Mouse (Mus musculus): ENCODE results near the gene Nfkb1.

GRCm38 (mm10) chr3:135597014-135597413 is 94.3 kb downstream of the Nfkb1 start:
- TF ChIP-seq MAX (IDR thresholded peaks at IDR 0.05), result no peak
- no peak for TF ChIP-seq CTCF (IDR thresholded peaks at IDR 0.05; ENCODE audit: control insufficient read depth, insufficient read depth, insufficient read length)
- TF ChIP-seq CEBPB (IDR thresholded peaks at IDR 0.05; ENCODE audit: low read depth), result no peak
- no peak for TF ChIP-seq MYOD1 (IDR thresholded peaks at IDR 0.05; ENCODE audit: control insufficient read depth, insufficient read length, low read depth)
- TF ChIP-seq MYOG (IDR thresholded peaks at IDR 0.05; ENCODE audit: control insufficient read depth, extremely low read depth, insufficient read length), result no peak
- no peak for TF ChIP-seq USF1 (IDR thresholded peaks at IDR 0.05; ENCODE audit: low read depth)
- TF ChIP-seq FOSL1 (IDR thresholded peaks at IDR 0.05; ENCODE audit: insufficient read depth, low read length, poor library complexity, severe bottlenecking), result no peak

Data from C2C12 (cell line).